Mouse (Mus musculus) hindbrain, embryonic 12.5 days (tissue): ENCODE measurements at regions not wholly inside any gene's neighbourhood (a gene's known extent, or its start where the extent isn't known, plus 50 kb on each side); places are given as distances from the start of the nearest gene placed in this dataset.

ENCODE experiments used
- ATAC-seq: fragments of 200-750 bp; cut with Nextera tagmentation; 2 replicates; pipeline ENCODE4 v1.8.0; 2017; ENCODE audit warnings: moderate TSS enrichment; ENCODE audit not compliant: low FRiP score
- H3K27ac ChIP-seq: fragments of 300-500 bp; sonication (generic); 2 replicates; pipeline ENCODE4 v1.5.1; 2016; ENCODE audit warnings: mild to moderate bottlenecking
- H3K27me3 ChIP-seq: fragments of 300-500 bp; sonication (generic); 2 replicates; pipeline ENCODE4 v1.6.1; 2016; ENCODE audit warnings: mild to moderate bottlenecking
- H3K36me3 ChIP-seq: fragments of 300-500 bp; sonication (generic); 2 replicates; pipeline ENCODE4 v1.6.1; 2016; ENCODE audit warnings: mild to moderate bottlenecking
- H3K4me1 ChIP-seq: fragments of 300-500 bp; sonication (generic); 2 replicates; pipeline ENCODE4 v1.6.1; 2016
- H3K4me2 ChIP-seq: fragments of 300-500 bp; sonication (generic); replicated peaks from 2 replicates; pipeline ENCODE4 v1.6.1; 2016; ENCODE audit warnings: mild to moderate bottlenecking
- H3K4me3 ChIP-seq: fragments of 300-500 bp; sonication (generic); 2 replicates; pipeline ENCODE4 v1.5.1; 2016; ENCODE audit warnings: mild to moderate bottlenecking
- H3K9ac ChIP-seq: fragments of 300-500 bp; sonication (generic); 2 replicates; pipeline ENCODE4 v1.6.1; 2016; ENCODE audit warnings: mild to moderate bottlenecking, moderate library complexity
- H3K9me3 ChIP-seq: fragments of 300-500 bp; sonication (generic); replicated peaks from 2 replicates; pipeline ENCODE4 v1.6.1; 2016; ENCODE audit warnings: mild to moderate bottlenecking
- WGBS: fragments of 180-500 bp; shearing (Covaris S2); methylation state at CpG from one replicate; pipeline ENCODE4 v1.1.7; 2016; 5-methylcytosine and 5-hydroxymethylcytosine counted together

DNA sequence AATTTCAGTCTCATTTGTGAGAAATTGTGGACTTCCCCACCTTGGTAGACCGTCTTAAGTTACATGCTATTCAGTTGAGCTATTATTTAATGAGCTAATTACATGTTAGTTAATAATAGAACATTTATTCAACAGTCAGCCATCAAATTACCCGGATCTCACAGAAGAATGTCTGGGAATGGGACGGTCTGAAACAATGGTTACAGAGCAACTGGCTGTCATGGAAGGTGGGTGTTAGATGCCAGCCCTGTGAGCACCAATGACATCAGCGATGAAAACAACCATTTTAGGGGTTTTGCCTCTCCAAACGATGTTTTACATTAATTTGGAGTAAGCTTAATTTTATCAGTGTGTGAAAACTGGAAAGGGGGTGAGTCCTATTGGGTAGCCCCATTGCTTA is 281.7 kb downstream of the Tgfb2 start:
- Histone ChIP-seq H3K27ac (no peak overlapping the region), H3K9me3 (no peaks in the 10 kb centered on the region), H3K9ac (no peak overlapping the region), H3K27me3 (no peaks in the 10 kb centered on the region), H3K4me1 (no peaks in the 10 kb centered on the region), H3K36me3 (no peaks in the 10 kb centered on the region), H3K4me2 (no peak overlapping the region), H3K4me3 (no peak overlapping the region)
- no peak for ATAC-seq
- 87% methylated on average over 5 of the region's 5 CpGs for WGBS

- Histone ChIP-seq H3K36me3 (no peaks in the 10 kb centered on the region), H3K4me3 (no peak overlapping the region), H3K4me2 (no peak overlapping the region), H3K27ac (no peak overlapping the region), H3K9me3 (no peaks in the 10 kb centered on the region), H3K4me1 (no peaks in the 10 kb centered on the region), H3K27me3 (no peaks in the 10 kb centered on the region), H3K9ac (no peak overlapping the region)
- ATAC-seq, result no peak
- WGBS, result 57% methylated on average over 1 of the region's 1 CpGs
Observed at GRCm38 (mm10) chr1:186417101-186417500, 288.7 kb downstream of the Tgfb2 start.

- no peak for ATAC-seq
- Histone ChIP-seq H3K27me3 (no peaks in the 10 kb centered on the region), H3K27ac (no peak overlapping the region), H3K4me2 (no peak overlapping the region), H3K9me3 (no peaks in the 10 kb centered on the region), H3K4me1 (no peaks in the 10 kb centered on the region), H3K9ac (no peak overlapping the region), H3K36me3 (no peaks in the 10 kb centered on the region), H3K4me3 (no peak overlapping the region)
- WGBS, result 71% methylated on average over 4 of the region's 4 CpGs
Observed at GRCm38 (mm10) chr1:186415321-186415720, 290.5 kb downstream of the Tgfb2 start.

DNA sequence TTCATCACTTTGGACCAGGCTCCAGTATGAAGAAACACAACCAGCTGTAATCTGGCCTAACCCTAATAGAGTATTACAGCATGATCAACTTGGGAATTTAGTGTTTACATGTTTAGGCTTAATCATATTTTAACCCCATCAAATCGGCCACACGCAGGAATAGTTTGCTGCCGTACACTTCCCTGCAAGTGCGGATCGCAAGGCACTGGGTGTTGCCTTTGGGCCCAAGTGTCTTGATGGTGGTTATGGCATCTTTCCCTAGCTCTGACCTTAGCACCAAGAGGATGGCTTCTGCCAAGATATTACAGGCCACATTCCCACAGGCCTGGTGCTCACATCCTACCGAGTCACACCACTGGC is 291.9 kb downstream of the Tgfb2 start:
- no peak for ATAC-seq
- 91% methylated on average over 6 of the region's 6 CpGs for WGBS
- Histone ChIP-seq H3K4me2 (no peak overlapping the region), H3K9ac (no peak overlapping the region), H3K36me3 (no peaks in the 10 kb centered on the region), H3K4me1 (peaks cover 11% of the 10 kb centered on the region), H3K9me3 (no peaks in the 10 kb centered on the region), H3K27ac (no peak overlapping the region), H3K27me3 (no peaks in the 10 kb centered on the region), H3K4me3 (no peak overlapping the region)

DNA sequence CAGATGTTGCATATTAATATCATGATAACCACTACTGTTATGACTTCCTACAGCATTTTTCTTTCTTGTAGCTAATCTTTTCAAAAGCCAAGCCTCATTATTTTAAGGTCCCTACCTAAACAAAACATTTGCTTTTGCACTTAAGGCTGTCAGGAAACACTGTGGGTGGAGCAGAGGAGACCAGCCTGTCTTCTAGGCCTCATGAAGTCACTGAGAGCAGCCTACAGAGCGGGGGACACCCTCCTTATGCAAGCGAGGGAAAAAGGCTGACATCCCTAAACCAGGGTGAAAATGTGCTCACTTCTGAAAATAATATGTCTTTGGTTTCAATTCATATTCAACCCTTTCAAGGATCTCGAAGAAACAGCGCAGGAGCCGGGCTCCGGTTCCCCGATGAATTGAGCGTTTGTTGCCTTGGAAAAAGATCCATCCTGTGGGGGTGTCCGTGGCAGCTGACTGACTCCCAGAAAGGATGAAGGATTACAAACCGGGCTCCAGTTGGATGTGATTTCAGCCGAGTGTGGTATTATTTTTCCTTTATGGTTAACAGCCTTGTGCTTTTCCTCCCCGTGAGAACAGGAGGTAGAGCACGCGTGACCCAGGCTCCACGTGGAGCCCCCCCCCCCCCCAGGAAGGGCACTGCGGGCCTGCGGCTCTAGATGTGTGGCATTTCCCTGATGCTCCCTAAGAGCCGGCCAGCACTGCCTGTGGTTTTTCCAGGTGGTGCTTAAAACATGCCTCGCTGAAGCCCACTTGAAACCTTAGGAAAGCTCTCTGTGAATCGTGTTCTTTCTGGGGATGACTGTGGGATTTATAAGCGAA is 292.5 kb downstream of the Tgfb2 start:
- no peak for ATAC-seq
- Histone ChIP-seq H3K27ac (peak overlapping the region; percentile 31; the same call in 1 of the 2 replicates), H3K36me3 (no peaks in the 10 kb centered on the region), H3K4me2 (no peak overlapping the region), H3K4me1 (peaks cover 15% of the 10 kb centered on the region), H3K9ac (no peak overlapping the region), H3K9me3 (no peaks in the 10 kb centered on the region), H3K27me3 (no peaks in the 10 kb centered on the region), H3K4me3 (no peak overlapping the region)
- WGBS, result 64% methylated on average over 21 of the region's 21 CpGs

- no peak for ATAC-seq
- WGBS, result 78% methylated on average over 2 of the region's 2 CpGs
- Histone ChIP-seq H3K9me3 (no peaks in the 10 kb centered on the region), H3K4me1 (peaks cover 15% of the 10 kb centered on the region), H3K27me3 (no peaks in the 10 kb centered on the region), H3K4me3 (no peak overlapping the region), H3K4me2 (no peak overlapping the region), H3K27ac (no peak overlapping the region), H3K9ac (no peak overlapping the region), H3K36me3 (no peaks in the 10 kb centered on the region)
Observed at GRCm38 (mm10) chr1:186412296-186412695, 293.5 kb downstream of the Tgfb2 start.

DNA sequence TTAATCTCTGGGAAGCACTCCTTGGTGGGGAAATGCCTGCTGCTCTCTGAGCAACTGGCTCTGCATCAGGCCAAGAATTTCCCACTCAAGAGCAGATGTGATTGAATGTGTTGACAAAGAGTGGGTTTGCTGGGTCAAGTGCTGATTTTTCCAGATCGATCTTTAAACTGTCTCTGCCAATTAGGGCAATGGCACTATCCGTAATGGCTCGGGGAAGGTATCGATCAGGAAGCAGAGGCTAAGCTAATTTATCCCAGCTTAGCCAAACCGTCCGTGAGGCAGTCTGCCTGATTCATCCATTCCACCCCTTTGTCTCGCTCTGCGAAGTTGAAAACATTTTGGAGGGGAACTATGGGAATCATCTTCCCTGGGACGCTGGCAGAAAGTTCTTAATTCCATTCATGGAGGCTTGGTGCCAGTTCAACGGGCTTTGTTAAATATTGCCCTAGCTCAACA is 291.9 kb upstream of the Lyplal1 start:
- ATAC-seq, result no peak
- no peaks in the 10 kb centered on the region for H3K27me3 ChIP-seq
- H3K9ac ChIP-seq, result no peak overlapping the region
- no peak overlapping the region for H3K4me3 ChIP-seq
- no peaks in the 10 kb centered on the region for H3K9me3 ChIP-seq
- 0 out of 2 replicates have a peak overlapping the region, but pooled peaks have one; percentile 8 for H3K4me2 ChIP-seq
- 51% methylated on average over 10 of the region's 10 CpGs for WGBS
- no peaks in the 10 kb centered on the region for H3K36me3 ChIP-seq
- peaks cover 15% of the 10 kb centered on the region for H3K4me1 ChIP-seq
- no peak overlapping the region for H3K27ac ChIP-seq

DNA sequence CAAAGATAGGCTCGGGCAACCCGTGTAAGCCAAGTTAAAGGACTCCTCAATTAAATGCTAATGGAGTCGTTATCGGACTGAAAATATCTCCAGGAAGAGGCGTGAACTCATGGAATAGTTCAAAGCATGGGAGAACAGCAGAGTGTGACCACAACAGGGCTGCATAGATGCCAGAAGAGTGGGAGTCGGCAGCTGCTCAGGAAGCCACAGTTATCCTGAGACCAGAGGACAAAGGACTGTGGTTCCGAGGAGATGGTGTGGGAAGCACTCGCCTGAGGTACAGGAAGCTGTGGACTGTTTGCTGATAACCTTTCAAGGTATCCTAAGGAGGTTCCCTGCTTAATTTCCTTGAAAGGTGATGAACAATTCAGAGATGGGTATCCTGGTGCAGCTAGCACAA is 290.5 kb upstream of the Lyplal1 start:
- ATAC-seq, result no peak
- Histone ChIP-seq H3K4me3 (no peak overlapping the region), H3K27ac (no peak overlapping the region), H3K4me1 (peaks cover 15% of the 10 kb centered on the region), H3K27me3 (no peaks in the 10 kb centered on the region), H3K9me3 (no peaks in the 10 kb centered on the region), H3K36me3 (no peaks in the 10 kb centered on the region), H3K4me2 (no peak overlapping the region), H3K9ac (no peak overlapping the region)
- 85% methylated on average over 8 of the region's 8 CpGs for WGBS

DNA sequence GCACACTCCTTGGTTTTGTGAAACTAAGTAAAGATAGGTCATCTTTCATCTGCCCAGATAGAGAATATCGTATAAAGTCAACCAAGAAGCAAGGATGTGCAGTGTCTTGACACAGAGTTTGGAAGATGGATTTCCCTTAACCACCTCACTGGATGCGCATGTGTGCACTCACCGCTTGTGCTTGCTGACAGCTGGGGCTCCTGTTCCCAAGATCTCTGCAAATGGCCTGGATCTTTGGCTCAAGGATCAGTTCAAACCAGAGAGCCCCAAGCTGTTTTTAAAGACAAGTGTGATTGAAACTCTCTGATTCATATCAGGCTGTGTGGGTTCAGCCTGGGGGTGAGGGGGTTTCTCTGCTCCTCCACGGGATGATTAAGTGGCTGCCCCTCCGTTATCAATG is 288.6 kb upstream of the Lyplal1 start:
- H3K27me3 ChIP-seq, result no peaks in the 10 kb centered on the region; the same call in 1 of the 2 replicates
- 69% methylated on average over 5 of the region's 5 CpGs for WGBS
- ATAC-seq, result no peak
- H3K9ac ChIP-seq, result no peak overlapping the region
- no peak overlapping the region for H3K4me3 ChIP-seq
- no peaks in the 10 kb centered on the region for H3K36me3 ChIP-seq
- H3K4me2 ChIP-seq, result no peak overlapping the region
- H3K27ac ChIP-seq, result no peak overlapping the region
- H3K4me1 ChIP-seq, result peaks cover 15% of the 10 kb centered on the region
- no peaks in the 10 kb centered on the region for H3K9me3 ChIP-seq

GRCm38 (mm10) chr1:186399762-186400161 is 282.7 kb upstream of the Lyplal1 start:
- no peak for ATAC-seq
- 49% methylated on average over 8 of the region's 8 CpGs for WGBS
- H3K4me2 ChIP-seq, result no peak overlapping the region

DNA sequence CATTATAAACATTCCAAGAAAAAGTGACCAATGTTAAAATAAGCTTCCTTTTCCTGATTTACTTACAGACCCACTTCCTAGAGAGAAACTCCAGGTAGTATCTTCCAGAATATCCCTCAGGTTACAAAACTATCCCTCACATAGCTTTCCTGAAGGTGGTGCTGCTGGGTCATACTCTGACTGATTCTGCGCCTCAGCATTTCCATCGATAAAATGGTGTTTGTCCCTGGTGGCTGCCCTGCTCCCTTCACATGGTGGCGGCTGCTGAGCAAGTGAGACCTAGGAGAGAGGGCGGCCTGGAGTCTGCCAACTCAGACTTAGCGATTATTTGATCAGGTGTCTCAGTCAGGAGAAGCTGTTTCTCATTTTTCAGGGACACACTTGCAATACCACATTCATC is 275.9 kb upstream of the Lyplal1 start:
- Histone ChIP-seq H3K4me3 (no peak overlapping the region), H3K4me1 (no peaks in the 10 kb centered on the region), H3K27ac (no peak overlapping the region), H3K9me3 (no peaks in the 10 kb centered on the region), H3K9ac (no peak overlapping the region), H3K4me2 (no peak overlapping the region), H3K27me3 (no peaks in the 10 kb centered on the region), H3K36me3 (no peaks in the 10 kb centered on the region)
- no peak for ATAC-seq
- WGBS, result 41% methylated on average over 5 of the region's 5 CpGs

More at GRCm38 (mm10) chr1:186399762-186400161, 282.7 kb upstream of the Lyplal1 start:
- Histone ChIP-seq H3K4me1 (no peaks in the 10 kb centered on the region), H3K9me3 (no peaks in the 10 kb centered on the region), H3K4me3 (no peak overlapping the region), H3K36me3 (no peaks in the 10 kb centered on the region), H3K27ac (no peak overlapping the region), H3K27me3 (no peaks in the 10 kb centered on the region; the same call in 1 of the 2 replicates), H3K9ac (no peak overlapping the region)

DNA sequence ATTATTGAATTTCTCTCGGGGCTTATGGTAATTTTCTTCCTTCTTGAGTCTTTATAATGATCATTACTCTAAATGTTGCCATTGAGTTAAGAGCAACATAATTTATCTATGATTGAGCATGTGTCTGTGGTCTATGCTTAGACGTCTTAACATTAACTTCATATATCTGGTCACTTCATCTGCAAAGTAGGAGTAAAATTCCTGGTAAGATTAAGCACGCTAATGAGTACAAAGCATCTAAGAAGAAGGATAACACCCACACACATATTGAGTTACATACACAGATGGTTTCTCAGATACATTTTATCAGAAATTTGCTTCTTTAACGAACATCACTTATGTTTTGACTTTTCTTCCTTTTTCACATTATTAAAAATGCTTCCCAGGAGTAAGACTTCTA is 267.3 kb upstream of the Lyplal1 start:
- no peak overlapping the region for H3K4me2 ChIP-seq
- WGBS, result 87% methylated on average over 4 of the region's 4 CpGs
- no peak overlapping the region for H3K9ac ChIP-seq
- H3K36me3 ChIP-seq, result no peaks in the 10 kb centered on the region
- no peaks in the 10 kb centered on the region for H3K4me1 ChIP-seq
- H3K27ac ChIP-seq, result no peak overlapping the region
- H3K27me3 ChIP-seq, result no peaks in the 10 kb centered on the region
- no peak for ATAC-seq
- no peaks in the 10 kb centered on the region for H3K9me3 ChIP-seq
- no peak overlapping the region for H3K4me3 ChIP-seq

- Histone ChIP-seq H3K27me3 (no peaks in the 10 kb centered on the region), H3K4me1 (no peaks in the 10 kb centered on the region), H3K4me3 (no peak overlapping the region), H3K36me3 (no peaks in the 10 kb centered on the region), H3K9me3 (no peaks in the 10 kb centered on the region), H3K9ac (no peak overlapping the region), H3K4me2 (no peak overlapping the region), H3K27ac (no peak overlapping the region)
- ATAC-seq, result no peak
- 87% methylated on average over 2 of the region's 2 CpGs for WGBS
Observed at GRCm38 (mm10) chr1:186383453-186383852, 266.3 kb upstream of the Lyplal1 start.
